Mouse (Mus musculus): ENCODE results near the gene Fam198a. TPM values are rescaled to one million over a fixed set of nuclear protein-coding genes. Genes with fewer than 3 reads are reported as not detected.

The Fam198a gene
- total RNA-seq (2021), result 1 to 10 TPM; 5.2 to 6.0 TPM

GRCm38 (mm10) chr9:121950418-121951113, at the start of gene Fam198a:
Gene Fam198a (plus strand): TSS chr9:121950988.
- DNase-seq (ENCODE audit: extremely low spot score in 1 of 2, low spot score in 1 of 2), result peak in 1 of 2 experiments; percentile 59

- DNase-seq (ENCODE audit: extremely low spot score in 1 of 2, low spot score in 1 of 2), result no peak
These were observed 48.8 kb upstream of the Fam198a start for GRCm38 (mm10) chr9:121901710-121902700.

GRCm38 (mm10) chr9:121903476-121904305, 47.1 kb upstream of the Fam198a start:
- no peak for DNase-seq (ENCODE audit: extremely low spot score in 1 of 2, low spot score in 1 of 2)

- DNase-seq (ENCODE audit: extremely low spot score in 1 of 2, low spot score in 1 of 2), result no peak
These were observed 46.5 kb upstream of the Fam198a start for GRCm38 (mm10) chr9:121904319-121904718.

- no peak for DNase-seq (ENCODE audit: extremely low spot score in 1 of 2, low spot score in 1 of 2)
These were observed 45.8 kb upstream of the Fam198a start for GRCm38 (mm10) chr9:121904946-121905345.

GRCm38 (mm10) chr9:121905556-121906185, 45.1 kb upstream of the Fam198a start:
- DNase-seq (ENCODE audit: extremely low spot score in 1 of 2, low spot score in 1 of 2), result no peak

GRCm38 (mm10) chr9:121906456-121906855, 44.3 kb upstream of the Fam198a start:
- DNase-seq (ENCODE audit: extremely low spot score in 1 of 2, low spot score in 1 of 2), result no peak

- no peak for DNase-seq (ENCODE audit: extremely low spot score in 1 of 2, low spot score in 1 of 2)
These were observed 43.3 kb upstream of the Fam198a start for GRCm38 (mm10) chr9:121907356-121908070.

GRCm38 (mm10) chr9:121908321-121908720, 42.5 kb upstream of the Fam198a start:
- no peak for DNase-seq (ENCODE audit: extremely low spot score in 1 of 2, low spot score in 1 of 2)

- DNase-seq (ENCODE audit: extremely low spot score in 1 of 2, low spot score in 1 of 2), result no peak
These were observed 41.2 kb upstream of the Fam198a start for GRCm38 (mm10) chr9:121909635-121910034.

- DNase-seq (ENCODE audit: extremely low spot score in 1 of 2, low spot score in 1 of 2), result no peak
These were observed 39.6 kb upstream of the Fam198a start for GRCm38 (mm10) chr9:121911196-121911595.

- no peak for DNase-seq (ENCODE audit: extremely low spot score in 1 of 2, low spot score in 1 of 2)
These were observed 38.0 kb upstream of the Fam198a start for GRCm38 (mm10) chr9:121912786-121913185.

GRCm38 (mm10) chr9:121914226-121914757, 36.5 kb upstream of the Fam198a start:
- no peak for DNase-seq (ENCODE audit: extremely low spot score in 1 of 2, low spot score in 1 of 2)

- no peak for DNase-seq (ENCODE audit: extremely low spot score in 1 of 2, low spot score in 1 of 2)
These were observed 35.7 kb upstream of the Fam198a start for GRCm38 (mm10) chr9:121915056-121915455.

- no peak for DNase-seq (ENCODE audit: extremely low spot score in 1 of 2, low spot score in 1 of 2)
These were observed 34.7 kb upstream of the Fam198a start, which contains the start of gene Cyp8b1 for GRCm38 (mm10) chr9:121916102-121916501. Gene Cyp8b1 (minus strand): TSS chr9:121916305.

GRCm38 (mm10) chr9:121919027-121919501, 31.7 kb upstream of the Fam198a start:
- DNase-seq (ENCODE audit: extremely low spot score in 1 of 2, low spot score in 1 of 2), result no peak

GRCm38 (mm10) chr9:121923443-121923842, 27.3 kb upstream of the Fam198a start:
- no peak for DNase-seq (ENCODE audit: extremely low spot score in 1 of 2, low spot score in 1 of 2)

- DNase-seq (ENCODE audit: extremely low spot score in 1 of 2, low spot score in 1 of 2), result no peak
These were observed 26.9 kb upstream of the Fam198a start for GRCm38 (mm10) chr9:121923906-121924305.
